Mouse (Mus musculus): Measurements from ENCODE around the gene Catsper3.

The Catsper3 gene

DNA sequence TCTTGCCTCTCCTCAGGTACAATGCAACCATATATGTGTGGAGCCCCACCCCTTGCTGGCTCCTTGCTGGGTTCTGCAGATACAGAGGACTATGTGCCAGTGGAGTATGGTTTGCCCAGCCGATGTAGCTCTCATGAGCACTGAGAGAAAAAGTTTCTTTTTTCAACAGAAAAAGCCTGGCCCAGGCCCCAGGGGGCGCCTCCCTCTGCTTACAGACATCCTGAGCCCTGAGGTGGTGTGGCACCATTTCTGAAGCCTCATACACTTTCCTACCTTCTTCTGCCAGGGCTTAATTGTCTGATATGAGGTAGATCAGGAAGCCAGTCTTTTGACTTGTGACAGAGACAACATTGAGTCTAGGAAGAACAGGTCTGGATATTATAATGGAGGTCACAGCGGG is 67.8 kb downstream of the Catsper3 start:
- CTCF ChIA-PET = no interaction called here

DNA sequence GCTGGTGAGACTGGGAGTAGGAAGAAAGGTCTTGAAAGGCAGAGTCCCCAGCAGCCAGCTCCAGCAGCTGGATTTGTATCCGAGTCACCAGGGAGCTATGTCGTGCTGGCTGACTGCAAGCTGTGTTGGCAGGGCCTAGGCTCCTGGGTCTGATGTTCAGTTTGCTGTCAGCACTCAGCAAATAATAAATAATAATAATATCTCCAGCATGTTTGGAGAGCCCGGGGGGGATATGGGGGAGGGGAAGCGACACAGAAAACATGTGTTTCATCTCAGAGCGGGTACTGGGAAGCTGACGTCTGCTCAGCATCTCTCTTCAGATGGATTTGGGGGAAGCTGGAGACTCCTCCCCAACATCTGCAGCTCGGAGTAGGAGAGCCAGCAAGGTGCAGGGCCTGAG is 71.4 kb downstream of the Catsper3 start:
- CTCF ChIA-PET = interaction anchor here (0.7 kb wide), 1 partner anchor 1208 kb away, joined by 3 read pairs; no protein-coding TSS in a partner anchor

DNA sequence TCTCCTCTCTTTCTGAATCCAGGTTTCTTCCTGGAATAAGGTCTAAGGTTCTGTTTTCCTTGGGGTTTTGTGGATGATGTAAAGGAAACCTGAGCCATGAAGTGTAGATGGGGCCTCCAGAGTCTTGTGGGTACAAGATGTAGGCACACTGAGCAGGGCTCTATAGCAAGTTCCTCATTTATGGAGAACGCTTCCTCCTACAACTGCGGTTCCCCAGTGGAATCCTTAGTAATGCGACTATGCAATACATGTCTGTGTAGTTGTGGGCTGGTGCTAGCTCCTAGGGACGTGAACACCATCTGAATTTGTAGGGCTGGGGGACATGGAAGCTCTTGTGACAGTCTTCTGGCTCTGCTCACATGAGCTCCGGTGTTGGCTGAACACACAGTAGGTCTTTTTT is 74.1 kb downstream of the Catsper3 start:
- CTCF ChIA-PET = no interaction called here

Measured in spleen, embryonic (tissue).